Mouse (Mus musculus) heart, adult 2 months (tissue): ENCODE measurements around the gene Rbp7. TPM values are rescaled to one million over a fixed set of nuclear protein-coding genes. Genes with fewer than 3 reads are reported as not detected.

ENCODE experiments used
- DNase-seq, 2 experiments: peaks; one replicate each; pipeline ENCODE4 v3.0.0; 2021
- H3K27ac ChIP-seq: fragments of 200-600 bp; 2 replicates; pipeline ENCODE4 v1.8.1; 2022
- H3K27me3 ChIP-seq: fragments of 200-500 bp; 2 replicates; pipeline ENCODE4 v1.6.1; 2012; ENCODE audit warnings: mild to moderate bottlenecking, low read length, inconsistent platforms, mixed read lengths; ENCODE audit not compliant: control insufficient read depth, insufficient read depth
- H3K36me3 ChIP-seq: fragments of 200-500 bp; 2 replicates; pipeline ENCODE4 v1.6.1; 2012; ENCODE audit warnings: low read length, inconsistent platforms; ENCODE audit not compliant: control insufficient read depth, insufficient read depth
- H3K4me1 ChIP-seq: fragments of 200-500 bp; 2 replicates; pipeline ENCODE4 v1.6.1; 2011; ENCODE audit warnings: low read length; ENCODE audit not compliant: control insufficient read depth, insufficient read depth
- H3K4me3 ChIP-seq: fragments of 200-600 bp; 2 replicates; pipeline ENCODE4 v1.8.1; 2022
- H3K79me2 ChIP-seq: fragments of 200-500 bp; replicated peaks from 2 replicates; pipeline ENCODE4 v1.6.1; 2012; ENCODE audit warnings: mild to moderate bottlenecking, inconsistent platforms, low read length, moderate library complexity, mixed read lengths; ENCODE audit not compliant: control insufficient read depth, insufficient read depth
- H3K9ac ChIP-seq: fragments of 200-500 bp; 2 replicates; pipeline ENCODE4 v1.6.1; 2012; ENCODE audit warnings: low read depth, mild to moderate bottlenecking, control low read depth, inconsistent platforms, low read length, mixed read lengths
- CTCF ChIP-seq: fragments of 200-600 bp; IDR thresholded peaks from 2 replicates; pipeline ENCODE4 v1.8.1; 2022; ENCODE audit warnings: antibody characterized with exemption, mild to moderate bottlenecking, moderate library complexity
- EP300 ChIP-seq: fragments of 200-500 bp; IDR thresholded peaks from 2 replicates; pipeline ENCODE4 v1.6.1; 2011; ENCODE audit warnings: low read depth, low read length, control low read depth; ENCODE audit not compliant: insufficient read depth
- POLR2A ChIP-seq: fragments of 200-500 bp; IDR thresholded peaks from 2 replicates; pipeline ENCODE4 v1.6.1; 2011; ENCODE audit warnings: mild to moderate bottlenecking, low read depth, low read length, control low read depth; ENCODE audit not compliant: insufficient read depth
- WGBS: fragments of 180-500 bp; shearing (Covaris S2); methylation state at CpG from one replicate; pipeline ENCODE4 v1.1.7; 2018; 5-methylcytosine and 5-hydroxymethylcytosine counted together
- intact Hi-C: fragments of 180-260 bp; cut with DNase I; formaldehyde crosslinking; loops from one replicate; pipeline ENCODE4 v1.15.1; 2025
- polyA plus RNA-seq: library from polyadenylated mRNA; depleted of rRNA; stranded (reverse); fragments of >200 nt; gene quantifications from 2 replicates; pipeline ENCODE4 v1.2.3, GENCODE M21; 2012
- total RNA-seq, 2 experiments: library from RNA; stranded (reverse); gene quantifications; 2 replicates each; pipeline ENCODE4 v1.2.3; 2021

Rbp7 gene
- total and polyA plus RNA-seq, 3 experiments = 22.9 to 61.6 (median 56.2) TPM

DNA sequence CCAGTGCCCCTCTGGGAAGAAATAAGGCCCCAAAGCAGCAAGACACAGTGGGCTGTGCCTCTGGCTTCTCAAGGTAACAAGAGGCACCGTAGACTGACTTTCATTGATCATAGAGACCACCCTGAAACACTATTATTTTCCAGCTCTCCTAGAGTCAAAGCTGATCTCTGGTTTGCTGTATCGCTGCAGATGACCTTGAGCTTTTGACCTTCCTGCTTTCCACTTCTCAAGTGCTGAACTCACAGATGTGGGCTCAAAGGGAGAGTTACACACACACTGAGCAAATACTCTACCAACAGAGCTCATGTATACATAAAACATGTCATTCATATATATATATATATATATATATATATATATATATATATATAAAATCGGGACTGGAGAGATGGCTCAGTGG, 4.1 kb downstream of the Rbp7 start:
- Histone ChIP-seq H3K36me3 (no peaks in the 10 kb centered on the region), H3K79me2 (no peaks in the 10 kb centered on the region), H3K4me1 (peaks cover 4% of the 10 kb centered on the region), H3K27ac (no peak overlapping the region), H3K4me3 (no peak overlapping the region), H3K27me3 (no peaks in the 10 kb centered on the region), H3K9ac (no peak overlapping the region)
- WGBS = 83% methylated on average over 3 of the region's 3 CpGs
- DNase-seq = no peak
- intact Hi-C loops = loop anchor here (5.0 kb wide), 1 partner anchor 37 kb away; the partner anchor contains the start of genes Lzic and Nmnat1
- TF ChIP-seq EP300 (no peak), POLR2A (no peak), CTCF (no peak)

DNA sequence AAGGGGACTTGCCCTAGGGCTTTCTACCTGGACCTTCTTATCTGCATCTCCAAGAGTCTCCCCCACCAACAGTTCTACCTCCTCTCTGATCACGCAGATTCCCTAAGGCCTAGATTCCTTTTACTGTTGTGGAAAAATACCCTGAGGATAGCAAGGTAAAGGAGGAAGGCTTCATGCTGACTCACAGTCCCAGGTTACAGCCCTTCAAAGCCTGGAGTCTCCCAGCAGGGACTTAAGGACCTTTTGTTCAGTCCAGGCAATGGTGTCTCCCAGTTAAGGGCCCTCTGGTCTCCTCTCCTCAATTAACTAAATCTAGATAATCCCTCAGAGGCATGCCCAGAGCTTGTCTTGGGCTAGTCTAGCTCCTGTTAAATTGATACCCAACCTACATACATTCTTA, 8.5 kb downstream of the Rbp7 start:
- WGBS = 77% methylated on average over 1 of the region's 1 CpGs
- Histone ChIP-seq H3K27ac (no peak overlapping the region), H3K9ac (no peak overlapping the region), H3K4me3 (no peak overlapping the region), H3K36me3 (no peaks in the 10 kb centered on the region), H3K27me3 (no peaks in the 10 kb centered on the region), H3K4me1 (peaks cover 5% of the 10 kb centered on the region), H3K79me2 (no peaks in the 10 kb centered on the region)
- intact Hi-C loops = loop anchor here (10.0 kb wide), 1 partner anchor 302 kb away; no protein-coding TSS in a partner anchor
- no peak for DNase-seq
- TF ChIP-seq CTCF = no peak

GRCm38 (mm10) chr4:149445868-149446267, 8.9 kb downstream of the Rbp7 start:
- Histone ChIP-seq H3K79me2 (no peaks in the 10 kb centered on the region), H3K27ac (peak overlapping the region; percentile 79), H3K27me3 (no peaks in the 10 kb centered on the region), H3K9ac (no peak overlapping the region), H3K4me3 (peak overlapping the region; percentile 38), H3K36me3 (no peaks in the 10 kb centered on the region), H3K4me1 (peaks cover 5% of the 10 kb centered on the region)
- TF ChIP-seq POLR2A = no peak
- TF ChIP-seq EP300 = no peak
- no peak for TF ChIP-seq CTCF
- intact Hi-C loops = loop anchor here (2.0 to 10.0 kb wide), 2 partner anchors 73 to 301 kb away; no protein-coding TSS in a partner anchor
- WGBS = 8% methylated on average over 11 of the region's 11 CpGs
- peak; percentile 47 to 57 for DNase-seq

- H3K27me3 ChIP-seq = no peaks in the 10 kb centered on the region
- H3K4me1 ChIP-seq = peaks cover 5% of the 10 kb centered on the region
- no peaks in the 10 kb centered on the region for H3K36me3 ChIP-seq
- H3K27ac ChIP-seq = peak overlapping the region; percentile 79
- H3K4me3 ChIP-seq = peak overlapping the region; percentile 38
- intact Hi-C loops = loop anchor here (2.0 to 10.0 kb wide), 2 partner anchors 72 to 300 kb away; no protein-coding TSS in a partner anchor
- 2% methylated on average over 36 of the region's 36 CpGs for WGBS
- H3K9ac ChIP-seq = peak overlapping the region; percentile 50
- no peaks in the 10 kb centered on the region for H3K79me2 ChIP-seq
- peak; percentile 87 to 93 for DNase-seq
- TF ChIP-seq POLR2A = peak; percentile 44; the same call in 1 of the 2 replicates
- TF ChIP-seq EP300 = peak; percentile 91
- TF ChIP-seq CTCF = peak; percentile 92
Observed at GRCm38 (mm10) chr4:149444964-149445701, 9.6 kb downstream of the Rbp7 start.

- H3K4me3 ChIP-seq = no peak overlapping the region
- WGBS = 68% methylated on average over 1 of the region's 1 CpGs
- H3K4me1 ChIP-seq = peaks cover 5% of the 10 kb centered on the region
- no peak overlapping the region for H3K27ac ChIP-seq
- TF ChIP-seq EP300 (no peak), CTCF (no peak), POLR2A (no peak)
- no peak for DNase-seq
- H3K36me3 ChIP-seq = no peaks in the 10 kb centered on the region
- intact Hi-C loops = loop anchor here (2.0 to 10.0 kb wide), 2 partner anchors 72 to 300 kb away; no protein-coding TSS in a partner anchor
- no peaks in the 10 kb centered on the region for H3K27me3 ChIP-seq
- no peaks in the 10 kb centered on the region for H3K79me2 ChIP-seq
- H3K9ac ChIP-seq = no peak overlapping the region
Observed at GRCm38 (mm10) chr4:149444465-149444864, 10.3 kb downstream of the Rbp7 start.

DNA sequence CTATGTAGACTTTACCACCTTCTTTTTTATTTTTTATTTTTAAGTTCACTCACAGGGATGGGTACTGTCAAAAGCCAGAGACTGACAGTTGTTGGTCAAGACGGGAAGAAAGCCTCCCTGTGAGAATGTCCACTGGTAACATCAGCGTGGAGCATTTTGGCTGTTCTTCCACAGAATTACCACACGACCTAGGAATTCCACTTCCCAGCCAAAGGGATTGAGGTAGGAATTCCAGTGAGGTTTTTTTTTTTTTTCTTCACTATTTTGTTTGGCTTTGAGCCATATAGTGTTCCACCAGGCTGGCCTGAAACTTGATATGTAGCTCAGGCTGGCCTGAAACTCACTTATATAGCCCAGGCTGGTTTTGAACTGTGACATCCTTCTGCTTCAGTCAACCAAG, 12.3 kb downstream of the Rbp7 start:
- peak in 1 of 2 experiments; percentile 35 for DNase-seq
- intact Hi-C loops = loop anchor here (10.0 kb wide), 1 partner anchor 298 kb away; no protein-coding TSS in a partner anchor
- peaks cover 5% of the 10 kb centered on the region for H3K4me1 ChIP-seq
- H3K79me2 ChIP-seq = no peaks in the 10 kb centered on the region
- TF ChIP-seq EP300 (no peak), CTCF (no peak), POLR2A (no peak)
- H3K9ac ChIP-seq = no peak overlapping the region
- no peaks in the 10 kb centered on the region for H3K27me3 ChIP-seq
- 14% methylated on average over 3 of the region's 3 CpGs for WGBS
- no peak overlapping the region for H3K27ac ChIP-seq
- H3K36me3 ChIP-seq = no peaks in the 10 kb centered on the region
- H3K4me3 ChIP-seq = no peak overlapping the region
